In the genomic region with DNA sequence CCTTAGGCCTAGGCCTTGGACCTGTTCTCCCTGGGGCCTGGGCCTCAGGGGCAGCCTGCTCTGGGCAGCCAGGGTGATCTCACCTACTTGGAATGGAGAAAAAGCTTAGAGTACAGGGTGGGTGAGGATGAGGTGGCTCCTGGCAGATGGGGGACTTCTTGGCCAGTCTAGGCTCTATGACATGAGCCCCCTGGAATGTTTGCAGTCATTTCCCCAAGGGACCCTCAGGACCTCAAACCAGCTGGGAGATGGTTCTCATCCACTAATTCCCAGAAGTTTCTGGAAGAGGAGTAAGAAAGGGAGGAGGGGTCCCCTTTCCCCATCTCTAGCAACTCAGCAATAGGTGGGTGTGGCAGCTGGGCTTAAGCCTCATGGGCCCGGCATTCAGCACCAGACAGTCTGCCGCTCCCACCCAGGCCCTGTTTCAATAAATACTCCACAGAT, we compare ENCODE assay signal across 15 mouse cellular contexts. TPM values are rescaled to one million over a fixed set of nuclear protein-coding genes. Genes with fewer than 3 reads are reported as not detected.
A peak's percentile ranks its signal among the peaks of the same experiment; 100 is the strongest.
DNase-seq lines count a peak whose midpoint lies in the region; ATAC-seq and TF ChIP-seq lines count a peak whose summit lies in the region.
"Had no signal": no experiment of that assay in that cellular context is flagged by ENCODE, and none has a peak within 500 bp of the region (broad histone marks: within the 10 kb centered on the region; RNA-seq: fewer than 3 reads in every experiment).

No protein-coding gene starts in this region.

- no peaks in the 10 kb centered on the region for H3K79me2 ChIP-seq in myocyte (ENCODE audit: control insufficient read depth, insufficient read depth)

- no peak overlapping the region for H3K9ac ChIP-seq in limb, embryonic 12.5 days (replicated peaks)
- no peak overlapping the region for H3K9ac ChIP-seq in heart, embryonic 16.5 days (ENCODE audit: low read length)
- H3K9ac ChIP-seq in forebrain, postnatal 0 days: no peak overlapping the region

- POLR2A ChIA-PET in Patski (lab: Charles Lee): interaction anchor here (0.6 to 1.4 kb wide), 4 partner anchors 9 to 284 kb away, joined by 3 to 5 read pairs (median 4); partner anchors contain the start of gene Loxl1

- peaks cover 41% of the 10 kb centered on the region for H3K4me1 ChIP-seq in limb, embryonic 12.5 days (replicated peaks)
- H3K4me1 ChIP-seq in limb, embryonic 10.5 days: peaks cover 43% of the 10 kb centered on the region
- peaks cover 36% of the 10 kb centered on the region for H3K4me1 ChIP-seq in heart, embryonic 16.5 days (ENCODE audit: control insufficient read depth, insufficient read depth, low read length)
- H3K4me1 ChIP-seq in forebrain, postnatal 0 days (ENCODE audit: insufficient read depth): no peaks in the 10 kb centered on the region
- H3K4me1 ChIP-seq: megakaryocyte, embryonic 14.5 days had no signal

- TF ChIP-seq POLR2A in myocyte (IDR thresholded peaks at IDR 0.05; ENCODE audit: insufficient read length, low read depth): no peak

- no peak for DNase-seq in limb, embryonic 10.5 days (ENCODE audit: low spot score)
- DNase-seq in Patski (ENCODE audit: low read depth, low spot score): peak; percentile 88
- no peak for DNase-seq in forebrain, postnatal 0 days
- DNase-seq in right cerebral cortex, postnatal 4 days: no peak
- DNase-seq: cerebellum, postnatal 25 days; gastrocnemius, postnatal 25 days; kidney, adult 11 months had no signal

- no peaks in the 10 kb centered on the region for H3K9me3 ChIP-seq in limb, embryonic 12.5 days
- H3K9me3 ChIP-seq in limb, embryonic 10.5 days (replicated peaks): no peaks in the 10 kb centered on the region
- H3K9me3 ChIP-seq in heart, embryonic 16.5 days (replicated peaks; ENCODE audit: control insufficient read depth, low read length): no peaks in the 10 kb centered on the region
- no peaks in the 10 kb centered on the region for H3K9me3 ChIP-seq in forebrain, postnatal 0 days (ENCODE audit: low read length)

- H3K27ac ChIP-seq in limb, embryonic 12.5 days: peak overlapping the region; percentile 23; the same call in 1 of the 2 replicates
- no peak overlapping the region for H3K27ac ChIP-seq in limb, embryonic 10.5 days
- peak overlapping the region; percentile 53 for H3K27ac ChIP-seq in heart, embryonic 16.5 days (ENCODE audit: low read length)
- H3K27ac ChIP-seq in forebrain, postnatal 0 days (ENCODE audit: low read depth, low read length): no peak overlapping the region
- H3K27ac ChIP-seq: layer of hippocampus, adult 2 months had no signal

- CTCF ChIA-PET in Patski (lab: Charles Lee): interaction anchor here (1.5 kb wide), 1 partner anchor 17 kb away, joined by 6 read pairs; no protein-coding TSS in a partner anchor

- no peak for TF ChIP-seq CTCF in Patski (IDR thresholded peaks at IDR 0.05)
- TF ChIP-seq CTCF in forebrain, postnatal 0 days (IDR thresholded peaks at IDR 0.05; ENCODE audit: low read depth): no peak

- no peaks in the 10 kb centered on the region for H3K27me3 ChIP-seq in limb, embryonic 12.5 days
- no peaks in the 10 kb centered on the region for H3K27me3 ChIP-seq in limb, embryonic 10.5 days (ENCODE audit: low read depth, poor library complexity, severe bottlenecking)
- H3K27me3 ChIP-seq in Patski (no peaks in the 10 kb centered on the region), myocyte (ENCODE audit: control insufficient read depth, insufficient read depth, insufficient read length) (no peaks in the 10 kb centered on the region)
- no peaks in the 10 kb centered on the region for H3K27me3 ChIP-seq in heart, embryonic 16.5 days (ENCODE audit: control insufficient read depth, insufficient read depth, low read length)
- H3K27me3 ChIP-seq in forebrain, postnatal 0 days (ENCODE audit: insufficient read depth, low read length): no peaks in the 10 kb centered on the region

- in situ Hi-C loops in Patski (cut with MboI; ENCODE audit: low pct_unique_long_range_greater_than_20kb): no loop called here

- ATAC-seq in limb, embryonic 12.5 days (ENCODE audit: insufficient number of reproducible peaks, insufficient read depth, low FRiP score, low TSS enrichment, low read depth): no peak
- peak; percentile 81 for ATAC-seq in Patski
- no peak for ATAC-seq in heart, embryonic 16.5 days (replicated peaks; ENCODE audit: extremely low read depth, insufficient read depth, low FRiP score)
- ATAC-seq in forebrain, postnatal 0 days: no peak
- no peak for ATAC-seq in megakaryocyte, adult 5-6 weeks (ENCODE audit: poor library complexity, severe bottlenecking)
- ATAC-seq: activated CD4-positive, CD25-positive, alpha-beta regulatory T cell, adult 4 months had no signal

- H3ac ChIP-seq in myocyte (ENCODE audit: control insufficient read depth, insufficient read length): no peak overlapping the region

- H3K36me3 ChIP-seq in limb, embryonic 12.5 days: peaks cover 21% of the 10 kb centered on the region; the same call in 1 of the 2 replicates
- no peaks in the 10 kb centered on the region for H3K36me3 ChIP-seq in limb, embryonic 10.5 days
- no peaks in the 10 kb centered on the region for H3K36me3 ChIP-seq in heart, embryonic 16.5 days (ENCODE audit: control insufficient read depth, insufficient read depth)
- H3K36me3 ChIP-seq in myocyte (ENCODE audit: control insufficient read depth, insufficient read depth): no peaks in the 10 kb centered on the region
- H3K36me3 ChIP-seq in forebrain, postnatal 0 days (ENCODE audit: insufficient read depth): no peaks in the 10 kb centered on the region

- no peak overlapping the region for H3K4me2 ChIP-seq in limb, embryonic 12.5 days
- no peak overlapping the region for H3K4me2 ChIP-seq in heart, embryonic 16.5 days (ENCODE audit: low read depth, low read length)
- H3K4me2 ChIP-seq in myocyte (ENCODE audit: low read depth): peak overlapping the region; percentile 75
- H3K4me2 ChIP-seq in forebrain, postnatal 0 days (ENCODE audit: low read depth): no peak overlapping the region

- no peak overlapping the region for H3K4me3 ChIP-seq in limb, embryonic 12.5 days (replicated peaks)
- no peak overlapping the region for H3K4me3 ChIP-seq in limb, embryonic 10.5 days
- H3K4me3 ChIP-seq in heart, embryonic 16.5 days (ENCODE audit: low read length): no peak overlapping the region
- H3K4me3 ChIP-seq in myocyte: no peak overlapping the region
- H3K4me3 ChIP-seq in forebrain, postnatal 0 days (ENCODE audit: low read depth, low read length): no peak overlapping the region
- H3K4me3 ChIP-seq: erythroblast, embryonic 14.5 days; layer of hippocampus, adult 2 months; megakaryocyte, embryonic 14.5 days had no signal

- 40% methylated on average over 2 of the region's 2 CpGs for WGBS in limb, embryonic 12.5 days
- WGBS in limb, embryonic 10.5 days: 71% methylated on average over 2 of the region's 2 CpGs
- WGBS in heart, embryonic 16.5 days: 43% methylated on average over 2 of the region's 2 CpGs
- WGBS in forebrain, postnatal 0 days: 50% methylated on average over 2 of the region's 2 CpGs

TF ChIP-seq in myocyte, 11 proteins besides CTCF, POLR2A, EP300 and RAD21:
- peak in 1 of 3 experiments; percentile 42 for TF ChIP-seq MYOD1 (IDR thresholded peaks at IDR 0.05; ENCODE audit: control insufficient read depth in 1 of 3, insufficient read length in 2 of 3, low read depth in 2 of 3)
- no peak for TF ChIP-seq E2F4 (IDR thresholded peaks at IDR 0.05; ENCODE audit: insufficient read depth)
- TF ChIP-seq MYOG (IDR thresholded peaks at IDR 0.05; ENCODE audit: control insufficient read depth in 1 of 3, insufficient read depth in 1 of 3, insufficient read length in 2 of 3, low read depth in 2 of 3): peak in 1 of 3 experiments; percentile 4

RNA-seq across cellular contexts. Expression of gene Loxl1, which starts 13.6 kb away (rescaled TPM):
- polyA plus RNA-seq in limb, embryonic 12.5 days (2016; fragmentation: Nextera tagmentation; extraction: Ambion mirVana): 30.1 and 34.7 TPM in 2 replicates
- 6.0 and 12.9 TPM in 2 replicates for polyA plus RNA-seq in limb, embryonic 10.5 days (2016; fragmentation: Nextera tagmentation; extraction: Ambion mirVana)
- polyA plus RNA-seq in Patski (2021): 139 TPM
- polyA plus RNA-seq in heart, embryonic 16.5 days (2015; fragmentation: Nextera tagmentation; extraction: Ambion mirVana): 47.0 and 48.6 TPM in 2 replicates
- polyA plus RNA-seq in myocyte (2012; fragmentation: generic; extraction: Trizol): 46.1 TPM
- total RNA-seq in forebrain, postnatal 0 days (2014; rRNA removed): 6.0 and 9.4 TPM in 2 replicates
- polyA plus RNA-seq in forebrain, postnatal 0 days (2015; fragmentation: Nextera tagmentation; extraction: Ambion mirVana): 8.0 and 9.6 TPM in 2 replicates
- total RNA-seq in megakaryocyte, adult 5-6 weeks (2015): 0.05 and 0.11 TPM in 2 replicates
- not detected in 2 replicates for total RNA-seq in megakaryocyte, adult 5-6 weeks (2017)
- polyA plus RNA-seq: activated CD4-positive, CD25-positive, alpha-beta regulatory T cell, adult 4 months had no signal

RNA-seq across cellular contexts. Expression of gene Stoml1, which starts 46.4 kb away (rescaled TPM):
- 33.6 and 35.3 TPM in 2 replicates for polyA plus RNA-seq in limb, embryonic 12.5 days (2016; fragmentation: Nextera tagmentation; extraction: Ambion mirVana)
- 21.8 and 26.1 TPM in 2 replicates for polyA plus RNA-seq in limb, embryonic 10.5 days (2016; fragmentation: Nextera tagmentation; extraction: Ambion mirVana)
- polyA plus RNA-seq in Patski (2021) (45.8 TPM), myocyte (2012; fragmentation: generic; extraction: Trizol) (37.9 TPM)
- polyA plus RNA-seq in heart, embryonic 16.5 days (2015; fragmentation: Nextera tagmentation; extraction: Ambion mirVana): 28.2 and 28.3 TPM in 2 replicates
- total RNA-seq in forebrain, postnatal 0 days (2014; rRNA removed): 148 and 149 TPM in 2 replicates
- 142 and 144 TPM in 2 replicates for polyA plus RNA-seq in forebrain, postnatal 0 days (2015; fragmentation: Nextera tagmentation; extraction: Ambion mirVana)
- 5.8 and 6.1 TPM in 2 replicates for total RNA-seq in megakaryocyte, adult 5-6 weeks (2015)
- 9.4 and 11.9 TPM in 2 replicates for total RNA-seq in megakaryocyte, adult 5-6 weeks (2017)
- polyA plus RNA-seq: erythroblast, embryonic 14.5 days had no signal

RNA-seq across cellular contexts. Expression of gene Pml, which starts 49.8 kb away (rescaled TPM):
- polyA plus RNA-seq in limb, embryonic 12.5 days (2016; fragmentation: Nextera tagmentation; extraction: Ambion mirVana): 16.1 and 18.4 TPM in 2 replicates
- polyA plus RNA-seq in limb, embryonic 10.5 days (2016; fragmentation: Nextera tagmentation; extraction: Ambion mirVana): 20.5 and 21.0 TPM in 2 replicates
- polyA plus RNA-seq in Patski (2021): 37.8 TPM
- polyA plus RNA-seq in heart, embryonic 16.5 days (2015; fragmentation: Nextera tagmentation; extraction: Ambion mirVana): 11.7 and 13.8 TPM in 2 replicates
- polyA plus RNA-seq in myocyte (2012; fragmentation: generic; extraction: Trizol): 15.5 TPM
- 3.4 and 4.8 TPM in 2 replicates for total RNA-seq in forebrain, postnatal 0 days (2014; rRNA removed)
- 2.6 and 3.7 TPM in 2 replicates for polyA plus RNA-seq in forebrain, postnatal 0 days (2015; fragmentation: Nextera tagmentation; extraction: Ambion mirVana)
- 37.7 and 41.3 TPM in 2 replicates for total RNA-seq in megakaryocyte, adult 5-6 weeks (2015)
- total RNA-seq in megakaryocyte, adult 5-6 weeks (2017): 15.5 and 17.4 TPM in 2 replicates

Comparison
In these comparisons a context has a peak if more than half of its experiments do, and no peak if none do; other contexts are left out.
1. H3K27ac ChIP-seq: peak in limb, embryonic 12.5 days (single experiment) and heart, embryonic 16.5 days (single experiment); none in limb, embryonic 10.5 days (single experiment) and forebrain, postnatal 0 days (single experiment).